Mouse (Mus musculus): ENCODE data around the gene Tm2d1.
"Not testable (repeated sequence)": the region's sequence is repeated elsewhere in the genome, so short reads cannot be mapped to it uniquely, and the experiment has no call there.

Tm2d1 gene

DNA sequence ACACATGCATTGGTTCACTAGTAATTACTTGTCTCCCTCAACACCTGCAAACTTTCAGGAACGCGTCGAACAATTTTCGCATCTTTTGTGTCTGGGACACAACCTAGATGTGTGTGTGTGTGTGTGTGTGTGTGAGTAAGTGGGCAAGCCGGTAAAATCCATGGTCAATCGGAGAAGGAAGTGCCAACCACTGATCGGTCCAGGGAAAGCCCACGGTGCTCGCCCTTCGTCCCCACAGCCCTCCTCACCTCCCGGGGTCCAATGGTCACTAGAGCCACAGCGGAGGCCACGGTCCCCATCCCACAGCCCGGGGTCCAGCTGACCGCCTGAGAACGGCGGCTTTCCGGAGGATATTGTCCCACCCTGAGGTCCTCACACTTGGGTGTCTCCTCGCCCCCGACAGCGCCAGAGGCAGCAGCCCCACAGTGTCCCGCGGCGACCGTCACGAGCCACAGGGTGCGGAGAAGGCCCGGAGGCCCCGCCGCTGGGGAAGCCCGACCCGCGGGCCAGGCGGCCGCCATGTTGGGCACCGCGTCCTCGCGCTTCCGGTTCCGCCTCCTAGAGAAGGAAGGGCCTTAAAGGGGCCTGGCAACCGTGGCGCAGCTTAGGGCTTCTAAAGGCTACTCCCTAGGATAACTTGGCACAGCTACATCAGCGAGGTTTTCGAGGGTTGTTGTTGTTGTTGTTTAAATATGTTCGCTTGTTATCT is at the start of gene Tm2d1:
Gene Tm2d1, minus strand, starts transcription at position 591 of the 709 bp plus-strand sequence.
- DNase-seq: peak; percentile 84

- DNase-seq: no peak
Measured at GRCm38 (mm10) chr4:98428371-98428770, 45.3 kb upstream of the Tm2d1 start.

DNA sequence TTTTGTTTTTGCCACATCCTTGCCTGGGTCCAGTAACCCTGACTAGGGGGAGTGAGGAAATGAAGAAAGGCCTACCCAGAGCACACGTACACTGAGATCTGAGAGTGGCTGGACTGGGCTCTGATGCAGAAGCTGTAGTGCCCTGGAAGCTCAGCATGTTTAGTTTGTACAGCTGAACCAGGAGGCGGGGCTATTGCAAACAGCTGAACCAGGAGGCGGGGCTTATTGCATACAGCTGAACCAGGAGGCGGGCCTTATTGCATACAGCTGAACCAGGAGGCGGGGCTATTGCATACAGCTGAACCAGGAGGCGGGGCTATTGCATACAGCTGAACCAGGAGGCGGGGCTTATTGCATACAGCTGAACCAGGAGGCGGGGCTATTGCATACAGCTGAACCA is 32.0 kb upstream of the Tm2d1 start:
- DNase-seq: not testable (repeated sequence)

DNA sequence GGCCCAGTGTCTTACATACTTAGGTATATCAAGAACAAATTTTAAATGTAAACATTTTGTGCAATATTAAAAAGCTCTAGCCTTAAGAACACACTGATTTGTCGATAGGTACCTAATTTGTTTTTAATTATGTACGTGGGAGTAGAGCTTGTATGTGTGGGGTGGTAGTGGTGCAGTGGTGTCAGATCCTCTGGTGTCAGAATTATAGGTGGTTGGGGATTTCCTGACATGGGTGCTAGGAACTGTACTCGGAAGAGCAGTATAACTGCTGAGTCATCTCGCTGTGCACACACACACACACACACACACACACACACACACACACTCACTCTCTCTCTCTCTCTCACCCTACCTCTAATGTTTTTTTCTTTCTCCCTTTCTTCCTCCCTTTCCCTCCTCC is 25.3 kb upstream of the Tm2d1 start:
- no peak for DNase-seq

DNA sequence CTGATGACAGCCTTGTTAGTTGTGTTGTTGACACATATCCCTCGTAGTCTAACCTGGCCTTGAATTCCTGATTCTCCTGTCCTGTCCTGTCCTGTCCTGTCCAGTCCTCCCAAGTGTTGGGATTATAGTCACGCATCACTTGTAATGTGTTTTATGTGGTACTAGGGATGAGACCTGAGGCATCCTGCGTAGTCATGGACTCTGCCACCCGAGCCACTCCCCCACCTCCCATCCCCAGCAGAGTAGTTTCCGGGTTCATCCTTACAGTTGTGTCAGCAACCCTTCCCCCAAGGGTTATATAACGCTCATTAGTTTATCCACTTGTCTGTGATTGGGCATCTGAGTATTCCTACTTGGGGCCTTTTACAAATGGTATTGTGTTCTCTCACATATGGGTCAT is 21.3 kb upstream of the Tm2d1 start:
- no peak for DNase-seq

- no peak for DNase-seq
Measured at GRCm38 (mm10) chr4:98403492-98403891, 20.4 kb upstream of the Tm2d1 start.

DNA sequence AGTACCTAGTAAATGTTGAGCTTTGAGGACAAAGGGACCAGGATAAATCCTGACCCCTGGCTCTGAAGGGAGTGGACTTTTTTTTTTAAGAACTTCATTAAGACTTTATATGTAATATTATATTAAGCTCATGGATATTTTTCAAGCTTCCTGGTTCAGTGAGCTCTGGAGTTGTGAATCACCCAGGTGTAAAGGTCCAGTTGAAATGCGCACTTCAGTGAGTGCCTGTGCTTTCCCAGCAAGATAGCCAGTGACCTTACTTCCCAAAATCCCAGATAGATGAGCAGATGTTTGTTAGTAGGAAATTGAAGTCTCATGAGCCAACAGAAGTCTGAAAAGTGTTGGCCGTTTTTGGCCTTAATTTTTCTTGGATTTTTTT is 18.5 kb upstream of the Tm2d1 start:
- DNase-seq: no peak

GRCm38 (mm10) chr4:98400926-98401583 is 17.9 kb upstream of the Tm2d1 start:
- no peak for DNase-seq

GRCm38 (mm10) chr4:98395690-98396437 is 12.8 kb upstream of the Tm2d1 start, which contains the start of gene Patj:
Gene Patj (plus strand): TSS chr4:98395785.
- peak; percentile 77 for DNase-seq

DNA sequence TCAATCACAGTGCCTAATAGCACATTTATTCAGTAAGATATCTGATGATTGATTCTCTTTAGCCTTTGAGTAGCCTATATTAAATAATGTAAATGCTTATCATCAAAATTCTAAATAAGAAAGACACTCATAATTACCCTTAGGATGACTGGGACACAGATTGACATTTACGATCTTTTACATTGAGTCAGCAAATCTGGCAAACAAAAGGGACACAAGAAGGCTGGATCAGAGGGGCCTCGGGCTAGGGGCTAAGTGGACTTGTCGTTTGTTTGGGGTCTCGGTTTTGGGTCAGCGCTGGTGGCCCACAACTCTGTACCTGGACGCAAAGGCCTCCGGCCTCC is 12.2 kb upstream of the Tm2d1 start:
- no peak for DNase-seq

GRCm38 (mm10) chr4:98385036-98385435 is 1.9 kb upstream of the Tm2d1 start:
- no peak for DNase-seq

DNA sequence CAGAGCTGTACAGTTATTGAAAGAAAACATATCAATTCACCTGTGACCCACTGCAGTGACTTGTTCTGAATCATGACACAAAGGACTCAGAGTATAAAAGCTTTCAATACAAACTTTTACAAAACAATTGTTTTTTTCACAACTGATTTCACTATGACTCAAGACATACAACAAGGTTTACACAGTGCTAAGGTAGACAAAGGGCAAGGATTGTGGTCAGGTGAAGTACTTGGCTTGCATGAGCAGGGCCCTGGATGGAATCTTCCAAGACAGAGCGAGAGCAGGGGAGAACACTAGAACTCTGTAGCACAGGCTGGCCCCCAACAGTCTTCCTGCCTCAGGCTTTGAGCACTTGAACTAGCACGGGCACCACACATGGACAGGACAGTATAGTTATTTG is 6.2 kb downstream of the Tm2d1 start:
- DNase-seq: no peak

GRCm38 (mm10) chr4:98375401-98375800 is 7.7 kb downstream of the Tm2d1 start:
- no peak for DNase-seq

DNA sequence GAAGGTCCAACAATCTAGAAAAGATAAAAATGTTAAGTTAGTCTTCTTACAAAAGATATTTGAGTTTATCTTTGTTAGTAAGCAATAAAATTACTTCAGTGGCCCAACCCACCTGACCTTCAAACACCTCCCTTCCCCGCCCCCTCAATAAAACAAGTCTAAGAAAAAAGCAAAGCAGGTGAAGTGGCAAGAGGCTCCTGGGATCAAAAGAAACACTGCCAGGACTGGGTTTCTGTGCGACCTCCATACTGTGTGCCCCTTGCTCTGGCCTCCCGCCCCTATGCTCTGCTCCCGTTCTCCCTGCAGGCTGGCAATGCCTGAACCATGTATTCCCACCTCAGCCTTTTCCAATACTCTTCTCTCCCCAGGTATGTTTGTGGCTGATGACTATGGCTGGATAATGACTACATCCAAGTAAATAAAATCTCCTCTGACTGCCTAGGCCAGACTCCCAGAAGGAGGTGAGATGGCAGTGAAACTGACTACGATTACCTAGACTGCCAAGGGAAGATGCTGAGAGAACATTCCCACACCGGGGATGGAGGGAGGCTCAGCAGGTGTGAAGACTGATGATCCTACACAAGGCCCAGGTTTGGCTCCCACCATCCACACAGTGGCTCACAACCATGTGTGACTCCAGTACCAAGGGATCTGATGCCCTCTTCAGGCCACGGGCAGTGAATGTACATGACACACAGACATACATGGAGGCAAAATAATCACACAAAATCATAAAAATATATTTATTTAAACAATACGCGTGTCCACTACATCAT is 24.9 kb downstream of the Tm2d1 start:
- DNase-seq: no peak

GRCm38 (mm10) chr4:98348580-98348979 is 34.5 kb downstream of the Tm2d1 start:
- DNase-seq: no peak

- DNase-seq: no peak
Measured at GRCm38 (mm10) chr4:98345783-98346182, 37.3 kb downstream of the Tm2d1 start.

- DNase-seq: no peak
Measured at GRCm38 (mm10) chr4:98339992-98340564, 43.0 kb downstream of the Tm2d1 start.

DNA sequence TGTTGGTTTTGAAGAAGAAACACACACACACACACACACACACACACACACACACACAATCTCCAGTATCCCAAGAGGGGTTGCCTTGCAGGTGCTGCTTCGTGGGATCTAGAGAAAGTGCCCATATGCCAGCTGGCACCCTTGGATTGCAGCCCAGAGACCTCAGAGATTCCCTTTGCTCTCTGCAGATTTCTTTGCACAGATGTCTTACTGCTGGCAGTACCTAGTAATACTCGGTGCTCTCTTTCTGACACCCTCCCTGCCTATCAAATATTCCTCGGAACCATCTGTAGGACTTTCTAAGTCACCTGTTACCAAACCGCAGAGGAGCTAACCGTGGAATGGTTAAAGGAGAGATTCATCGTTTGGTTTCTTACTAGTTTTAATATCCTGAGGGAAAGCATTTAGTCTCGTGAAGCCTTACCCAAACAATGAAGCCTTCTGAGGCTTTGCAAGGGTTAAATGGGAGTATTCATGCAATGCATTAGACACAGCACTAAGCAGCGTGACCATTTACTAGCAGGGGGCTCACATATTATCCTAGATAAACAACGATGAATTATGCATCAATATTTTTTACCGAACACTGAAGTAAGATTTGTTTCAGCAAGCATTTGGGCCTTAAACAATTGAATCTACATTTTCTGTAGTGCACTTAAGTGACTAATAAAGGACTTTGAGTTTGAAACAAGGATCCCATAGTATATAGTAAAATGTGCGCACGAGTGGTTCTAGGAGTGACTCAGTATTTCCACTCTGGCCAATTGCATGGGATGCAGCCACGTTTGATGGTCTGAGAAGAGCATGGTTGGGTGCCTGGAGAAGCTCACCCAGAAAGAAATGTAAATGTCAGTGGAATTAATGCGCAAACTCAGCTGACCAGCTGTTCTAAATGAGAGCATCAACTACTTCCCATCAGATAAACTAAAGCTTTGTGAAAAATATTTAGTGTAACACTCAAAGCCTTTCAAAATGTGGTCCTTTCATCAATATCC is 44.2 kb downstream of the Tm2d1 start:
- DNase-seq: no peak

DNA sequence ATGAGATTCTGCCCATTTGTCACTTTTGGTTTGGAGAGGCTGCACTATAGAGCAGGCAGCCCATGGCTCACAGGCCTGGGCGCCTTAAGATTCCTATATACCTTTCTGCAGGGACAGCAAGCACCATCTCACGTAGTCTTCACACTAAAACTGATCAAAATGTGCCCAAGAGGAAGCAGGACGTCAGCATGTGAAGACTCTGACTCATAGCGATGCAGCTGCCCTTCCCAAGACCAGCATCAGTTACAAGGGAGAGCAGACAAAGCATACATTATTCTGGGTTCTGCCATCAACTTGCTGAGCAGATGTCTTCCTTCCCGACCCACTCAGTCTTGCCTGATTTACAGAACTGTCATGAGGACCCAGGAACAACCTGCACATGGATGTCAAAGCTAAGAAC is 45.9 kb downstream of the Tm2d1 start:
- DNase-seq: no peak

- no peak for DNase-seq
Measured at GRCm38 (mm10) chr4:98335726-98336125, 47.4 kb downstream of the Tm2d1 start.

DNA sequence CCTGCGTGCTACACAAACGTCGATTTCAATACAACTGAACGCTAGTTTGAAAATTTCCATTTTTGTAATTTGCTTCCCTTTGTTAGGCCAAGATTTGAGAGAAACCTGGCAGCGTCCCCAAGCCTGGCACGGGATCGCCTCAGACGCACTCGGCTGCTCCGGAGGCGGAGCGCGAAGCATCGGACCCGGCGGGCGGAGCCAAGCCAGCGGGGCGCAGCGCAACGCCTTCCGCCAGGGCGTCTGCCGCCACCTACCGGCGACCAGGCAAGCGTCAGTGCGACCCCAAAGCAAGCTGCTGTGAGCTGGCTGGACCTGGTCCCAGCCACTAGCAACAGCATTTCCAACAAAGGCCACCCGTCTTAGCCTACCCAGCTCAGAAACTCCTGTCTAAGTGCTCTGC is 60.9 kb downstream of the Tm2d1 start:
- peak; percentile 94 for DNase-seq
